Mouse (Mus musculus) MEL (cell line): Measurements from ENCODE around the gene Hoxd11.

Experiments
- CTCF ChIP-seq, 3 experiments: IDR thresholded peaks in 2 of 3; conservative IDR thresholded peaks in 1 of 3; 2 replicates each; pipeline ENCODE4 v1.5.1; 2011 to 2012; ENCODE audit warnings: low read length in 3 of 3, low read depth in 2 of 3, mild to moderate bottlenecking in 2 of 3, improper control_type of control experiment in 1 of 3, inconsistent platforms in 1 of 3, mixed read lengths in 1 of 3, moderate library complexity in 1 of 3; ENCODE audit not compliant: control insufficient read depth in 1 of 3, insufficient read depth in 1 of 3, poor library complexity in 1 of 3, severe bottlenecking in 1 of 3
- E2F4 ChIP-seq: IDR thresholded peaks from 2 replicates; pipeline ENCODE4 v1.6.1; 2011; ENCODE audit warnings: low read depth, low read length, improper control_type of control experiment, borderline replicate concordance
- EP300 ChIP-seq, 2 experiments: IDR thresholded peaks; 2 replicates each; pipeline ENCODE4 v1.6.1; 2011; ENCODE audit warnings: improper control_type of control experiment in 2 of 2, low read length in 2 of 2, low read depth in 1 of 2, mild to moderate bottlenecking in 1 of 2
- HCFC1 ChIP-seq: IDR thresholded peaks from 2 replicates; pipeline ENCODE4 v1.6.1; 2012; ENCODE audit warnings: low read depth, mild to moderate bottlenecking, inconsistent platforms, low read length, improper control_type of control experiment, moderate library complexity
- NELFE ChIP-seq: IDR thresholded peaks from 2 replicates; pipeline ENCODE4 v1.6.1; 2011; ENCODE audit warnings: low read depth, low read length, improper control_type of control experiment
- POLR2A ChIP-seq, 2 experiments: IDR thresholded peaks; 2 replicates each; pipeline ENCODE4 v1.6.1; 2011 to 2012; ENCODE audit warnings: low read length in 2 of 2, mild to moderate bottlenecking in 2 of 2, control low read depth in 1 of 2, improper control_type of control experiment in 1 of 2, low read depth in 1 of 2, moderate library complexity in 1 of 2; ENCODE audit not compliant: control insufficient read depth in 1 of 2, insufficient read depth in 1 of 2, poor library complexity in 1 of 2
- RAD21 ChIP-seq: IDR thresholded peaks from 2 replicates; pipeline ENCODE4 v1.6.1; 2011; ENCODE audit warnings: mild to moderate bottlenecking, low read depth, low read length, improper control_type of control experiment
- TCF12 ChIP-seq: IDR thresholded peaks from 2 replicates; pipeline ENCODE4 v1.6.1; 2014; ENCODE audit warnings: low read depth, mild to moderate bottlenecking, inconsistent platforms, low read length, improper control_type of control experiment, moderate library complexity
- USF1 ChIP-seq: IDR thresholded peaks from 2 replicates; pipeline ENCODE4 v1.6.1; 2014; ENCODE audit warnings: low read depth, mild to moderate bottlenecking, inconsistent platforms, low read length, improper control_type of control experiment, moderate library complexity
- ZNF384 ChIP-seq: IDR thresholded peaks from 2 replicates; pipeline ENCODE4 v1.6.1; 2012; ENCODE audit warnings: low read depth, mild to moderate bottlenecking, inconsistent platforms, low read length, improper control_type of control experiment

- TF ChIP-seq EP300 (IDR thresholded peaks at IDR 0.05; ENCODE audit: low read depth in 1 of 2, low read length in 2 of 2), result no peak
- TF ChIP-seq USF1, result no peak
- no peak for TF ChIP-seq CTCF (IDR thresholded peaks at IDR 0.05 in 2 of 3, conservative IDR thresholded peaks at IDR 0.05 in 1 of 3; ENCODE audit: control insufficient read depth in 1 of 3, insufficient read depth in 1 of 3, low read depth in 2 of 3, low read length in 3 of 3, poor library complexity in 1 of 3, severe bottlenecking in 1 of 3)
- no peak for TF ChIP-seq TCF12
- no peak for TF ChIP-seq NELFE
- TF ChIP-seq HCFC1, result no peak
- TF ChIP-seq E2F4, result no peak
- TF ChIP-seq RAD21, result no peak
- TF ChIP-seq POLR2A (IDR thresholded peaks at IDR 0.05; ENCODE audit: control insufficient read depth in 1 of 2, insufficient read depth in 1 of 2, low read depth in 1 of 2, low read length in 2 of 2, poor library complexity in 1 of 2), result no peak
- TF ChIP-seq ZNF384, result no peak
Measured at GRCm38 (mm10) chr2:74691022-74691951, 11.9 kb downstream of the Hoxd11 start, which contains the start of gene Hoxd10.
